Comparison of ENCODE assay signal across 26 mouse cellular contexts in the genomic region with DNA sequence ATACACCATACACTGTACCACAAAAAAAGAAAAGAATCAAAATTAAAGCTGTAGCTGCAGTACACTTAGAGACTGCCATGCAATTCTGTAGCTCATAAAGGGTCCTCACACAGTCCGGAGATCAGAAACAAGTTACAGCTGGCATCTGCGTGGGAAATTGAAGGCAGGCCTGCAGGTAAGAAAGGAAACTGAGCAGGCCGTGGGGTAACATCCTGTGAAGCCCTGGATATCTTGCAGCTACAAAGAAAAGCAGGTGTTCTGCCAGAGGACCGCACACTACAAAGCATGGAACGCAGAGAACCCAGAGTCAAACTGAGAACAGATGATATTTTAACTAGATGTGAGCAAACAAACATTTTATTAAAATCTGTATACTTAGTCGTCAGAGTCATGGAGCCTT. TPM values are rescaled to one million over a fixed set of nuclear protein-coding genes. Genes with fewer than 3 reads are reported as not detected.
DNase-seq lines count a peak whose midpoint lies in the region; ATAC-seq and TF ChIP-seq lines count a peak whose summit lies in the region.
"Had no signal": no experiment of that assay in that cellular context is flagged by ENCODE, and none has a peak within 500 bp of the region (broad histone marks: within the 10 kb centered on the region; RNA-seq: fewer than 3 reads in every experiment).

No protein-coding gene starts in this region.

- WGBS in heart, embryonic 16.5 days = 80% methylated on average over 6 of the region's 6 CpGs
- WGBS in thymus, adult 2 months = 5% methylated on average over 6 of the region's 6 CpGs
- 85% methylated on average over 6 of the region's 6 CpGs for WGBS in lung, adult 2 months

- no peak for DNase-seq in heart, adult 9 months (ENCODE audit: low spot score in 2 of 2)
- DNase-seq in thymus, adult 2 months = peak; percentile 62
- DNase-seq in thymus, postnatal 36 days = peak; percentile 59 to 74
- no peak for DNase-seq in lung, adult 2 months
- no peak for DNase-seq in adrenal gland, postnatal 14 days
- DNase-seq: adrenal gland, postnatal 10 days; cerebellum, adult 11 months; cerebellum, adult 9-11 months; embryo, embryonic 11 days; forebrain, postnatal 0 days; gastrocnemius, postnatal 10 days; kidney, postnatal 14 days had no signal

- no peak for TF ChIP-seq POLR2A in thymus, adult 2 months (IDR thresholded peaks at IDR 0.05; ENCODE audit: control insufficient read depth, extremely low read depth, insufficient read depth, low read length, poor library complexity)
- no peak for TF ChIP-seq POLR2A in lung, adult 2 months (IDR thresholded peaks at IDR 0.05; ENCODE audit: borderline replicate concordance, extremely low read depth, low read depth, low read length)

- ATAC-seq in heart, embryonic 16.5 days (replicated peaks; ENCODE audit: extremely low read depth, insufficient read depth, low FRiP score) = no peak; the same call in 1 of the 2 replicates
- ATAC-seq in activated CD4-positive, CD25-positive, alpha-beta regulatory T cell, adult 4 months = peak; percentile 48
- no peak for ATAC-seq in monocyte, adult 5-6 weeks (replicated peaks; ENCODE audit: insufficient number of reproducible peaks, low FRiP score, low TSS enrichment, poor library complexity, severe bottlenecking)
- ATAC-seq: forebrain, postnatal 0 days; midbrain, embryonic 16.5 days had no signal

- TF ChIP-seq CTCF in thymus, adult 2 months (IDR thresholded peaks at IDR 0.05; ENCODE audit: borderline replicate concordance, control insufficient read depth, extremely low read depth, insufficient read depth, low read length, poor library complexity) = no peak
- no peak for TF ChIP-seq CTCF in lung, adult 2 months (IDR thresholded peaks at IDR 0.05; ENCODE audit: insufficient read depth, low read length)

- H3K9ac ChIP-seq in heart, embryonic 16.5 days (ENCODE audit: low read length) = no peak overlapping the region
- H3K9ac ChIP-seq: embryonic facial prominence, embryonic 12.5 days; forebrain, embryonic 12.5 days; forebrain, postnatal 0 days; heart, embryonic 12.5 days; limb, embryonic 12.5 days; liver, embryonic 15.5 days; lung, embryonic 15.5 days; neural tube, embryonic 13.5 days had no signal

- no peak overlapping the region for H3K4me2 ChIP-seq in heart, embryonic 16.5 days (ENCODE audit: low read depth, low read length)
- H3K4me2 ChIP-seq: embryonic facial prominence, embryonic 12.5 days; forebrain, embryonic 12.5 days; heart, embryonic 12.5 days; limb, embryonic 12.5 days; liver, embryonic 15.5 days; lung, embryonic 15.5 days; neural tube, embryonic 13.5 days had no signal

- no peaks in the 10 kb centered on the region for H3K27me3 ChIP-seq in heart, embryonic 16.5 days (ENCODE audit: control insufficient read depth, insufficient read depth, low read length)
- no peaks in the 10 kb centered on the region for H3K27me3 ChIP-seq in thymus, adult 2 months (ENCODE audit: control insufficient read depth, insufficient read depth, low read length)
- H3K27me3 ChIP-seq: embryonic facial prominence, embryonic 12.5 days; forebrain, embryonic 12.5 days; heart, embryonic 12.5 days; limb, embryonic 12.5 days; lung, embryonic 15.5 days; neural tube, embryonic 13.5 days had no signal

- H3K9me3 ChIP-seq in heart, embryonic 16.5 days (replicated peaks; ENCODE audit: control insufficient read depth, low read length) = no peaks in the 10 kb centered on the region
- H3K9me3 ChIP-seq: embryonic facial prominence, embryonic 12.5 days; forebrain, embryonic 12.5 days; heart, embryonic 12.5 days; limb, embryonic 12.5 days; liver, embryonic 15.5 days; lung, embryonic 15.5 days; midbrain, embryonic 10.5 days; neural tube, embryonic 13.5 days had no signal

- no peaks in the 10 kb centered on the region for H3K36me3 ChIP-seq in heart, embryonic 16.5 days (ENCODE audit: control insufficient read depth, insufficient read depth)
- H3K36me3 ChIP-seq in thymus, adult 2 months (ENCODE audit: control insufficient read depth, insufficient read depth, low read length) = no peaks in the 10 kb centered on the region
- H3K36me3 ChIP-seq: embryonic facial prominence, embryonic 12.5 days; forebrain, embryonic 12.5 days; heart, embryonic 12.5 days; limb, embryonic 12.5 days; liver, embryonic 15.5 days; lung, embryonic 15.5 days; midbrain, embryonic 10.5 days; neural tube, embryonic 13.5 days had no signal

- H3K27ac ChIP-seq in heart, embryonic 16.5 days (ENCODE audit: low read length) = peak overlapping the region; percentile 56; the same call in 1 of the 2 replicates
- peak overlapping the region; percentile 93 for H3K27ac ChIP-seq in thymus, adult 2 months (ENCODE audit: control insufficient read depth, insufficient read depth, low read length)
- H3K27ac ChIP-seq: embryonic facial prominence, embryonic 12.5 days; forebrain, embryonic 12.5 days; left cerebral cortex, adult 2 months; limb, embryonic 12.5 days; liver, embryonic 15.5 days; lung, embryonic 15.5 days; midbrain, embryonic 10.5 days; neural tube, embryonic 13.5 days had no signal

- H3K4me1 ChIP-seq in heart, embryonic 16.5 days (ENCODE audit: control insufficient read depth, insufficient read depth, low read length) = peaks cover 16% of the 10 kb centered on the region
- H3K4me1 ChIP-seq in thymus, adult 2 months (replicated peaks; ENCODE audit: control insufficient read depth, insufficient read depth, low read length) = peaks cover 49% of the 10 kb centered on the region
- H3K4me1 ChIP-seq in lung, adult 2 months (ENCODE audit: control insufficient read depth, insufficient read depth, low read length) = peaks cover 16% of the 10 kb centered on the region
- H3K4me1 ChIP-seq: embryonic facial prominence, embryonic 12.5 days; forebrain, embryonic 12.5 days; lung, embryonic 15.5 days; midbrain, embryonic 10.5 days; neural tube, embryonic 13.5 days had no signal

- H3K4me3 ChIP-seq in heart, embryonic 16.5 days (ENCODE audit: low read length) = no peak overlapping the region
- H3K4me3 ChIP-seq in thymus, adult 2 months (ENCODE audit: control insufficient read depth, insufficient read depth, low read length) = no peak overlapping the region
- no peak overlapping the region for H3K4me3 ChIP-seq in lung, adult 2 months (replicated peaks; ENCODE audit: extremely low read depth, low read depth, low read length)
- H3K4me3 ChIP-seq: embryonic facial prominence, embryonic 12.5 days; forebrain, embryonic 12.5 days; heart, embryonic 12.5 days; left cerebral cortex, adult 2 months; limb, embryonic 12.5 days; liver, embryonic 15.5 days; lung, embryonic 15.5 days; midbrain, embryonic 10.5 days; myocyte; neural tube, embryonic 13.5 days had no signal

RNA-seq across cellular contexts. Expression of a gene that starts 12.2 kb away (rescaled TPM):
- 39.4 and 49.4 TPM in 2 replicates for polyA plus RNA-seq in heart, embryonic 16.5 days (2015; fragmentation: Nextera tagmentation; extraction: Ambion mirVana)
- 10 to 100 TPM; 69.2 to 77.7 TPM for polyA plus RNA-seq in activated CD4-positive, CD25-positive, alpha-beta regulatory T cell, adult 4 months (2017; shearing (Covaris generic))
- 60.3 and 61.8 TPM in 2 replicates for polyA plus RNA-seq in thymus, adult 2 months (2012; rRNA removed)
- 15.3 and 25.5 TPM in 2 replicates for polyA plus RNA-seq in lung, adult 2 months (2012; rRNA removed)
- 91.9 and 93.3 TPM in 2 replicates for total RNA-seq in adrenal gland, postnatal 14 days (2021)
- 40.7 to 122 TPM (median 45.7 TPM) in 3 replicates for total RNA-seq in monocyte, adult 5-6 weeks (2017)

Comparison
In these comparisons a context has a peak if more than half of its experiments do, and no peak if none do; other contexts are left out.
1. DNase-seq: peak in thymus, adult 2 months (single experiment) and thymus, postnatal 36 days (2 of 2); none in heart, adult 9 months (0 of 2), lung, adult 2 months (single experiment) and adrenal gland, postnatal 14 days (single experiment).